Mouse (Mus musculus): Measurements from ENCODE around the gene Setd2.
A peak's percentile ranks its signal among the peaks of the same experiment; 100 is the strongest.

Setd2 gene

GRCm38 (mm10) chr9:110654726-110655650 is 122.6 kb downstream of the Setd2 start:
- DNase-seq: no peak

GRCm38 (mm10) chr9:110655651-110656007 is 123.2 kb downstream of the Setd2 start:
- DNase-seq: no peak

- DNase-seq: peak; percentile 100
Observed at GRCm38 (mm10) chr9:110656249-110657221, 124.1 kb downstream of the Setd2 start, which contains the start of gene Ccdc12. Gene Ccdc12, plus strand, starts transcription at chr9:110656503.

- peak; percentile 98 for DNase-seq
Observed at GRCm38 (mm10) chr9:110657474-110658078, 125.2 kb downstream of the Setd2 start.

GRCm38 (mm10) chr9:110659521-110659920 is 127.1 kb downstream of the Setd2 start:
- DNase-seq: no peak

- DNase-seq: no peak
Observed at GRCm38 (mm10) chr9:110660208-110660607, 127.8 kb downstream of the Setd2 start.

GRCm38 (mm10) chr9:110660856-110661612 is 128.6 kb downstream of the Setd2 start:
- no peak for DNase-seq

GRCm38 (mm10) chr9:110662844-110663243 is 130.4 kb downstream of the Setd2 start:
- no peak for DNase-seq

- DNase-seq: peak; percentile 98
Observed at GRCm38 (mm10) chr9:110665912-110666311, 133.5 kb downstream of the Setd2 start.

GRCm38 (mm10) chr9:110666374-110666773 is 134.0 kb downstream of the Setd2 start:
- no peak for DNase-seq

- no peak for DNase-seq
Observed at GRCm38 (mm10) chr9:110667219-110667836, 134.9 kb downstream of the Setd2 start.
